Mouse (Mus musculus) lung, postnatal 0 days (tissue): ENCODE results near the gene Rtn4ip1.

ENCODE experiments used
- CTCF ChIP-seq: IDR thresholded peaks from 2 replicates; pipeline ENCODE4 v1.5.1; 2016; ENCODE audit warnings: antibody characterized with exemption, mild to moderate bottlenecking
- EP300 ChIP-seq: IDR thresholded peaks from 2 replicates; pipeline ENCODE4 v1.6.1; 2016; ENCODE audit warnings: antibody characterized with exemption, mild to moderate bottlenecking, control low read depth

GRCm38 (mm10) chr10:43998023-43998422, 96.4 kb downstream of the Rtn4ip1 start:
- TF ChIP-seq CTCF: no peak
- TF ChIP-seq EP300: no peak
